Mouse (Mus musculus) kidney, adult 2 months (tissue): Measurements from ENCODE around the gene Hnrnpdl.

Experiments used
- CTCF ChIP-seq: fragments of 200-500 bp; conservative IDR thresholded peaks from 2 replicates; pipeline ENCODE4 v1.5.1; 2011; ENCODE audit warnings: low read depth, mild to moderate bottlenecking, control low read depth, low read length, moderate library complexity, mixed read lengths; ENCODE audit not compliant: insufficient read depth, insufficient read length
- POLR2A ChIP-seq: fragments of 200-500 bp; IDR thresholded peaks from one replicate; pipeline ENCODE4 v1.6.1; 2011; ENCODE audit warnings: low read depth, low read length, control low read depth

DNA sequence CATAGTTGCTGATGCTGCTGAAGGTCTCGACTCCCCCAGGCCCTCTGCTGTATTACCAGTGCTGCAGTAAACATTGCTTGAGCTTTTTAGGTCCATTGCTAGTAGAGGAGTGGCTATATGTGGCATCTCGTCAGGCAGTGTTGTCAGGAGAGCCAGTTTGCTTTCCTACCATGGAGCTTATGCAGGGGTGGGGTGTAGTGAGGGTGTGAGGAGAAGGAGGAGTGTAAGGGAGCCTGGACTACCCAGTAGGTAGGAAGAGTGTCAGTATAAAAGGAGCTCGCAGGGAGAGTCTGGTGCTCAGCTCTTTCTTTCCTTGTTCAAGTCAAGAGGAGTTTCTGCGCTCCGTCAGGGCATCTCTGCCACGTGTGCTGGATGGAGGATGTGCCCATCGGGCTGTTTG lies 13.3 kb upstream of the Hnrnpdl start:
- TF ChIP-seq CTCF (no peak), POLR2A (no peak)
